Mouse (Mus musculus) mammary gland, adult 2 months (tissue): ENCODE results near the gene Itm2a. TPM values are rescaled to one million over a fixed set of nuclear protein-coding genes. Genes with fewer than 3 reads are reported as not detected.

ENCODE experiments used
- polyA plus RNA-seq: library from polyadenylated mRNA; depleted of rRNA; stranded (reverse); fragments of >200 nt; gene quantifications from 2 replicates; pipeline ENCODE4 v1.2.3, GENCODE M21; 2012; ENCODE audit warnings: low replicate concordance; rRNA removed

Itm2a gene
- polyA plus RNA-seq = 46.4 and 103 TPM in 2 replicates

GRCm38 (mm10) chrX:107402915-107403912, at the start of gene Itm2a:
Gene Itm2a, minus strand, starts transcription at chrX:107403376.

Other genes starting within 250 kb of the Itm2a start
- 1.5 and 3.0 TPM in 2 replicates for gene Gpr174, start 147.5 kb downstream of the Itm2a start, polyA plus RNA-seq